Mouse (Mus musculus): Measurements from ENCODE around the gene Ncln. TPM values are rescaled to one million over a fixed set of nuclear protein-coding genes. Genes with fewer than 3 reads are reported as not detected.
A peak's percentile ranks its signal among the peaks of the same experiment; 100 is the strongest.

Ncln gene
- total RNA-seq, 2 experiments from 2014 or later = 77.5 to 87.4 TPM

GRCm38 (mm10) chr10:81492606-81493240 is 3.5 kb downstream of the Ncln start:
- no peak for DNase-seq (ENCODE audit: low spot score in 2 of 2)

DNA sequence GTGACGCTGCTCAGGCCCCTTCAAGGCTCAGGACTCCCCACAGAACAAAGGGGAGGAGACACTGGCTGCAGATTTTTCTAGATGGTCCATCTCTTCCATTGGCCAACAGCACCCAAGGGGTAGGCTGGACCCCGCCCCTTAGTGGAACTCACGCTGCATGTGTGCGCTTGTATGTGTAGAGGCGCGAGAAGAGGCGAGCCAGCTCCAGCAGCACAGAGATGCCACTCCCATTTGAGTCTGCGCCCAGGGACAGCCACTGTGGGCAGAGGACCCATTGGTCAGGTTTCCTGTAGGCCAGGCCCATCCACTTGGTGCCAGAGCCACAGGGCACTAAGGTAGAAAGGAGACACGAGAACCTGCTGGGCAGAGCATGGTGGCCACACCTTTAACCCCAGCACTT is 5.2 kb downstream of the Ncln start:
- no peak for DNase-seq (ENCODE audit: low spot score in 2 of 2)

GRCm38 (mm10) chr10:81489941-81490340 is 6.3 kb downstream of the Ncln start:
- DNase-seq (ENCODE audit: low spot score in 2 of 2) = no peak

DNA sequence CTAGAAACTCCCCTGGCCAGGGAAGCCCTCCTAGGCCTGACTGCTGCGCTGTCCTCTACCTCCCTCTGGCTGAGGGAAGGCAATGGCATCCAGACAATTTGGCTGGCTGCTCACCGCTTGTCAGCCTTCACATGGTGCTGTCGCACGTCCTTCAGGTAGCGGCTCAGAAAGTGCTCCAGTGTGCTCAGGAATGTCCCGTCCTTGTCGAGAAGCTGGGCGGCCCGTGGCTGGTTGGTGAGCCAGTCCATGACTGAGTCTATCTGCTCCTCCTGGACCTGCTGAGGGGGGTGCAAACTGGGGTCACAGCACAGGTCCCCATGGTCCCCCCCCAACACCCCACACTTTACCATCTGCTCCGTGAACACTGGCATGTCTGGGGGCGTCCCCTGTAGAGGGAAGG is 8.1 kb downstream of the Ncln start:
- DNase-seq (ENCODE audit: low spot score in 2 of 2) = no peak

- no peak for DNase-seq (ENCODE audit: low spot score in 2 of 2)
Measured at GRCm38 (mm10) chr10:81486496-81486895, 9.7 kb downstream of the Ncln start.

DNA sequence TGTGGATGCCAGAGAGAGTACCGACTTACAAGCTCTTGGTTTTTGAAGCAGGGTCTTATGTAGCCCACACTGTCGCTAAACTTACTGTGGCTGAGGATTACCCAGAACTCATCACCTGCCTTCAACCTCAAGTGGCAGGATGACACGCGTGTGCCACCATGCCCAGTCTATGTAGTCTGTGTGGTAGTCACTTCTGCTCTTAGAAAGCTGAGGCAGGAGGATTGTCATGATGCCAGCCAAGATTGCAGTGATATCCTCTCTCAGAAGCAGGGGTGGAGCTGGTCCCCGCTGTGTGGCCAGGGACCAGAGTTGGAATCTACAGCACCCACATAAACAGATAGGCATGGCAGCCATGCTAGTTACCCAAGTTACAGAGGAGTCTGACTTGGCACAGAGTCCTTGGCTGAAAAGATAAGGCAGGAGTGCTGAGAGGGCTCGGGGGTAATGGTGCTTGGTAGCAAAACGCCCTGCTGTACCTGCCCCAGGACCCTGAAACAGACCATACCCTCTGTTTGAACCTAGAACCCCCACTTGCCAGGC is 10.6 kb downstream of the Ncln start:
- DNase-seq (ENCODE audit: low spot score in 2 of 2) = no peak

DNA sequence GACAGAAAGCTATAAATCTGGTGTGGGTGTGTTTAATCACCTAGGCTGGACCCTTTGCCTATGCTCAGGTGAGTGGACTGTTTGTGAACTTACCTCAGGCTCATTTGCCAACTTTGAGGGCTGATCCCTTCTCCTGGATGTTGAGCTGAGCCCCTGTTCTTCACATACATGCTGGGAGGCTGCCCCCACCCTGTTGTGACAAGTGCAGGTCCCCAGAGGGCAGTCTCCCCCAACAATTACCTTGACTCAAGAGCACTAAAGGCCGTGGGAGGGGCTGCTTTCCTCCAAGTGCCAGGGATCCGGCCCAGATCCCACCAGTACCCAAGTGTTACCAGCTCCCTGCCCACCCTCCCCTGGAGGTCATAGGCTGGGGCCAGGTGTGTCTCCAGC is 11.1 kb downstream of the Ncln start:
- no peak for DNase-seq (ENCODE audit: low spot score in 2 of 2)

DNA sequence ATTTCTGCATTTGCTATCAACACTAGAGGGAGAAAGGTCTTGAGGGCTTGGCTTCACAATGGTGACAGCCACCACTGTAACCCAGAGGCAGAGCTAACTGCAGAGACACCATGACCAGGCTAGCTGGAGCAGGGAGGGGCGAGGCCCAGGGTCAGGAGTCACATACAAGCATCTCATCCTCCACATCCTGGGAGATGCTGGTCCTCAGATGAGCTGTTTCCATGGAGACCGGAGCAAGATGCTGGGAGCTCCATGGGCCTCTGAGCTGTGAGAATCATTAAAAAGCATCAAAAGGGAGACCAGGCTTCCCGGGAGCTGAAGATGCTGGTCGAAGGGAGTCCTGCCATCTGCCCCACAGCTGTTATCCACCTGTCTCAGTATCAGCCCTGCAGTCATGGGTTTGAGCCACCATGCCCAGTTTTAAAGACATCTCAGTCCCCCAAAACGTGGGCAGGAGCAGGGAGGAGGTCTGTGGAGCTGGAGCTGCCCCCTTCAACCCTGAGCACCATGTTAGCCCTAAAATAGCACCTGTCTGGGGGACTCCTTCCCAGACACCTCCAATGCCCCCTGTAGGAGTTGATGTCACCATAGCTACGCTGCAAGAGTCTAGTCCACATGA is 11.6 kb downstream of the Ncln start:
- peak in 1 of 2 experiments; percentile 60 for DNase-seq (ENCODE audit: low spot score in 2 of 2)

- DNase-seq (ENCODE audit: low spot score in 2 of 2) = peak in 1 of 2 experiments; percentile 74
Measured at GRCm38 (mm10) chr10:81483983-81484382, 12.2 kb downstream of the Ncln start.

GRCm38 (mm10) chr10:81482533-81482889 is 13.7 kb downstream of the Ncln start, which contains the start of gene Celf5:
TSS of gene Celf5 (minus strand) at chr10:81482709.
- DNase-seq (ENCODE audit: low spot score in 2 of 2) = peak; percentile 65 to 76

DNA sequence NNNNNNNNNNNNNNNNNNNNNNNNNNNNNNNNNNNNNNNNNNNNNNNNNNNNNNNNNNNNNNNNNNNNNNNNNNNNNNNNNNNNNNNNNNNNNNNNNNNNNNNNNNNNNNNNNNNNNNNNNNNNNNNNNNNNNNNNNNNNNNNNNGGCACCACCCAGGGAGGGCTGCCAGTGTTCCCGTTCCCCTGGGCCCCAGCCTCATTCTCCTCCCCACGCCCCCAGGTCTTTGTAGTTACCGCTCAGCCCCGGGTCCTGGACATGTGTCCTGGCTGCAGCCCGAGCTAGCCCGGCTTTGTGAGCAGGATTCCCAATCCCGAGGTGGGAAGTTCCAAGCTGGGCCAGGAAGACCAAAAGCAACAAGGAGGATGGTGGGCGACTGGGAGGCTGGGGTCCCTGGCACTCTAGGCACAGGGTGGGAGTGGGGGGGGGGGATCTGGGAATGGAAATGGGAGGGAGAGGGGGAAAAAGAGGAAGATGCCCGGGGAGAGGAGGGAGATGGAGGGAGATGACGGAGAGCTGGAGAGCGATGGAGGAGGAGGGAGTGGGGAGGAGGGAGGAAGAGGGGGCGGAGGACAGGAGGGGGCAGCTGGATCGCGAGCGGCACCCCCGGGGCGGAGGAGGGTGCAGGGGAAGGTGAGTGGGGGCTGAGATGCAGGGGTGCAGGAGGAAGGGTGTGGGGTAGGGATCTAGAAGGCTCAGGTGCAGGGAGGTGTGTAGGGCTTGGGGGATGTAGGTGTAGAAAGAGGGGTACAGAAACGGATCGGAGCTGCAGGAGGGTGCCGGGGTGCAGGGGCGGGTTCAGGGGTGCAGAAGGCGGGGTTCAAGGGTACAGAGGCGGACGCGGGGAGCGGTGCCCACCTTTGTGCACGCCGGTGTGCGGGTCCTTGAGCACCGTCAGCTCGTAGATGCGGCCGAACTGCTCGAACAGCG is 14.3 kb downstream of the Ncln start:
- no peak for DNase-seq (ENCODE audit: low spot score in 2 of 2)

GRCm38 (mm10) chr10:81474461-81474860 is 21.7 kb downstream of the Ncln start:
- DNase-seq (ENCODE audit: low spot score in 2 of 2) = no peak

DNA sequence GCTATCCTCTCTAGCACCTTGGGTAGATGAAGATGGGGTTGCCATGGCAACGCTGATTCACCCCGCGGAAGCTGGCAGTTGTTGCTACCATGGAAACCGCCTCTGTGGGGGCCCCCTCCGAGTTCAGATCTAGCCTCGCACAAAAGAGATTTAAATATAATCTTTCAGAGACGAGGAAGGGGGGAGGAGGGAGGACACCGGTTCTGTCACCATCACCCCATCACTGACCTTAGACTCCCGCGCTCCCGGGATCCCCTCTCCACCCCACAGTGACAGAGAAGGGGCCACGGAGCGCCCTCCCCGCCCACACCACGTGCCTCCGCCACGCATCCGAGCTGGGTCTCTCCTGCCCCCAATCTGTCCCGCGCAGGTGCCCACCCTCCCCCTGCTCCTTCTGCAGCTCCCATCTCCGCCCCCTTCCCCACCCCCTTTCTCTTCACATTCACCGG is 23.2 kb downstream of the Ncln start:
- peak; percentile 89 to 96 for DNase-seq (ENCODE audit: low spot score in 2 of 2)

- no peak for DNase-seq (ENCODE audit: low spot score in 2 of 2)
Measured at GRCm38 (mm10) chr10:81472403-81473002, 23.7 kb downstream of the Ncln start.

GRCm38 (mm10) chr10:81470454-81470853 is 25.7 kb downstream of the Ncln start:
- DNase-seq (ENCODE audit: low spot score in 2 of 2) = peak in 1 of 2 experiments; percentile 58

DNA sequence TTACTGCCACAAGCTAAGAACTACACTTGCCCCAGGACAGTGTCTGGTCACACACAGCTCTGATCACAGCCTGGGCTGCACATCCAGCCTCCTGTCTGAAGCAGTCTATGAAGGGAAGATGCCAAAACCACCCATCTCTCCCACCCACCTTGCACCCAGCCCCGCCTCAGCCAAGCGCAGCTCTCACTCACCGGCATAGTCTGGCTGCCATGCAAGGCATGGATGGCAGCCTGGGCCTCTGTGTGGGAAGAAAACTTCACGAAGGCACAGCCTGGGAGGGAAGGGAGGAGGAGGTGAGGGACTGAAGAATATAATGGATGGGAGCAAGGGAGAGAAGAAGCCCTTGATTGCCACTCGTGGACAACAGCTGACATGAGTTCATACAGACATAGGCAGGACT is 26.9 kb downstream of the Ncln start:
- DNase-seq (ENCODE audit: low spot score in 2 of 2) = peak; percentile 66 to 75

- no peak for DNase-seq (ENCODE audit: low spot score in 2 of 2)
Measured at GRCm38 (mm10) chr10:81467670-81468235, 28.4 kb downstream of the Ncln start.

GRCm38 (mm10) chr10:81466881-81467280 is 29.3 kb downstream of the Ncln start:
- no peak for DNase-seq (ENCODE audit: low spot score in 2 of 2)

DNA sequence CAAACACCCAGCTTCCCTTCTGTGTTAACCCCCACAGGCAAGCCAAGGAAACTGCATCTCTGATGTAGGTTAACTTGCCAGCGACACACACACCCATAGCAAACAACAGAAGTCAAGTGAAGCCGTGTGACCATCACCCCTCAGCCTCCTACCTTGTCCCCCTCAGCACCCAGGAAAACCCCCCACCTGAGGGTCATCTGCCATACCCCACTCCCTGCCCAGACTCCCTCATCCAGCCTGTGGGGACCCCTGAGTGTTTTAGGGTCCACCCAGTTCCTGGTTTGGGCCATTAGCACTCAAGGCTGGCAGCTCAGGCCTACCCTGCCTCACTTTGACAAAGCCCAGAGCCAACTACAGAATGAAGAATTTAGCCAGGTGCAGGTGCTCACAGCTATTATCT is 30.1 kb downstream of the Ncln start:
- no peak for DNase-seq (ENCODE audit: low spot score in 2 of 2)

DNA sequence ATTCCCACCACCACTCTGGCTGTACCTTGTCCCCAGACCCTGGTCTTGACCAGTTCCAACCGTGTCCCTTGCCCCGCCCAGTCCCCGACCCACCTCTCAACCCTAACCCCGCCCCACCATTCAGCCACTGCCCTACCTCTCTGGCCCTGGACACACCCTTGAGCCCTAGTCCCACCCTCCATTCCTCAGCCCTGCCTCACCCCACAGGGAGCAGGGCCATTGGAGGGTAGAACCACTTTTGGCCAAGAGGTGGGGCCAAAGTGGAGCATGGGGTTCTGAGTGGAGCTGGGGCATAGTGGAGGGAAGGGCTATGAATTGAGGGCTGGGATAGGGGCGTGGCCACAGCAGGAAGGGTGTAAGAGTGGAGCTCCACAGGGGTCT is 30.9 kb downstream of the Ncln start:
- DNase-seq (ENCODE audit: low spot score in 2 of 2) = no peak

All from layer of hippocampus, adult 18-20 months (tissue).